In the genomic region with DNA sequence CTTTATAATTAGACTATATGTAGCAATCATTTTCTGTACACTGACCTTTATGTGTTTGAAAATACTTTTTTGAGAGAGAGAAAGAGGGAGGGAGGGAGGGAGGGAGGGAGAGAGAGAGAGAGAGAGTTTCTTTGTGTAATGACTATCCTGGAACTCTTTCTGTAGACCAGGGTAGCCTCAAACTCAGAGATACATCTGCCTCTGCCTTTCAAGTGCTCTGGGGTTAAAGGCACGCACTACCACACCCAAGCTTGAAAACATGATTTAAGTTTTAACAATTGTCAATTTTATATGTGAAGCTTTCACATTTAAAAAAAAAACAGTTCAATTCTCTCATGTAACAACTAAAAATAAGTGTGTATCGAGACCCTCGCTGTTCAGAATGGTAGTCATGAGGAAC, we compare ENCODE assay signal across 18 mouse cellular contexts. TPM values are rescaled to one million over a fixed set of nuclear protein-coding genes. Genes with fewer than 3 reads are reported as not detected.
"Had no signal": no experiment of that assay in that cellular context is flagged by ENCODE, and none has a peak within 500 bp of the region (broad histone marks: within the 10 kb centered on the region; RNA-seq: fewer than 3 reads in every experiment).

No protein-coding gene starts in this region.

- H3K9ac ChIP-seq: neural tube, embryonic 15.5 days; stomach, embryonic 15.5 days had no signal

- H3K36me3 ChIP-seq: neural tube, embryonic 15.5 days; stomach, embryonic 15.5 days had no signal

- H3K27ac ChIP-seq: neural tube, embryonic 15.5 days; stomach, embryonic 15.5 days; stomach, postnatal 0 days had no signal

- H3K27me3 ChIP-seq: neural tube, embryonic 15.5 days; stomach, embryonic 15.5 days had no signal

- H3K4me2 ChIP-seq: neural tube, embryonic 15.5 days; stomach, embryonic 15.5 days had no signal

- H3K4me1 ChIP-seq: neural tube, embryonic 15.5 days; stomach, embryonic 15.5 days had no signal

- DNase-seq: retina, postnatal 1 day; right cerebral cortex, adult 18-20 months; right cerebral cortex, postnatal 14 days; right cerebral cortex, postnatal 25 days; right cerebral cortex, postnatal 4 days; spleen, adult 18-20 months; thymus, adult 18-20 months; thymus, adult 2 months; thymus, postnatal 14 days; thymus, postnatal 25 days; thymus, postnatal 36 days; thymus, postnatal 4 days had no signal

- H3K4me3 ChIP-seq: neural tube, embryonic 15.5 days; stomach, embryonic 15.5 days had no signal

- H3K9me3 ChIP-seq: neural tube, embryonic 15.5 days; stomach, embryonic 15.5 days had no signal

RNA-seq across cellular contexts. Expression of gene Myl1, which starts 22.7 kb away (rescaled TPM):
- total RNA-seq: neutrophil, adult 5-6 weeks had no signal
- polyA plus RNA-seq: small intestine, adult 2 months; spleen, adult 2 months had no signal
